Comparison of ENCODE assay signal across 7 mouse cellular contexts in genomic region chr2:136714008-136714411, GRCm38 (mm10). TPM values are rescaled to one million over a fixed set of nuclear protein-coding genes. Genes with fewer than 3 reads are reported as not detected.
DNase-seq lines count a peak whose midpoint lies in the region; ATAC-seq and TF ChIP-seq lines count a peak whose summit lies in the region.

No protein-coding gene starts in this region.

- peak overlapping the region; percentile 52 for H3K4me2 ChIP-seq in midbrain, embryonic 11.5 days

- DNase-seq in adrenal gland, postnatal 36 days, result peak; percentile 90 to 91
- DNase-seq in embryonic facial prominence, embryonic 10.5 days (ENCODE audit: low spot score), result peak; percentile 91
- peak; percentile 65 to 82 for DNase-seq in heart, adult 2 months
- peak; percentile 52 for DNase-seq in kidney, adult 11 months
- DNase-seq in left cerebral cortex, postnatal 4 days, result peak; percentile 62
- peak; percentile 98 for DNase-seq in midbrain, embryonic 11.5 days (ENCODE audit: low spot score, missing footprints)
- peak; percentile 41 to 82 for DNase-seq in spleen, postnatal 4 days (ENCODE audit: low spot score in 2 of 2)

- H3K4me1 ChIP-seq in embryonic facial prominence, embryonic 10.5 days, result peaks cover 25% of the 10 kb centered on the region
- no peaks in the 10 kb centered on the region for H3K4me1 ChIP-seq in heart, adult 2 months (ENCODE audit: control insufficient read depth, insufficient read depth, low read length)
- peaks cover 5% of the 10 kb centered on the region; the same call in 1 of the 2 replicates for H3K4me1 ChIP-seq in midbrain, embryonic 11.5 days (ENCODE audit: control insufficient read depth, insufficient read depth, low read length)

- intact Hi-C loops in heart, adult 2 months (cut with DNase I), result loop anchor here (10.0 kb wide), 2 partner anchors 109 to 569 kb away; no protein-coding TSS in a partner anchor
- intact Hi-C loops in left cerebral cortex, postnatal 4 days (cut with DNase I), result loop anchor here (5.0 to 10.0 kb wide), 2 partner anchors 37 to 171 kb away; partner anchors contain the start of gene AL731706.2

- 1% methylated on average over 22 of the region's 22 CpGs for WGBS in embryonic facial prominence, embryonic 10.5 days
- under 1% methylated on average over 22 of the region's 22 CpGs for WGBS in heart, adult 2 months
- WGBS in midbrain, embryonic 11.5 days, result under 1% methylated on average over 22 of the region's 22 CpGs

- H3K79me2 ChIP-seq in heart, adult 2 months (replicated peaks; ENCODE audit: control insufficient read depth, insufficient read depth, low read length), result no peaks in the 10 kb centered on the region

- ATAC-seq in midbrain, embryonic 11.5 days (ENCODE audit: low FRiP score), result peak; percentile 72

- TF ChIP-seq EP300 in heart, adult 2 months (IDR thresholded peaks at IDR 0.05; ENCODE audit: insufficient read depth, low read depth, low read length), result 0 out of 2 replicates have a peak, but pooled peaks have one; percentile 20

- no peaks in the 10 kb centered on the region for H3K36me3 ChIP-seq in embryonic facial prominence, embryonic 10.5 days (replicated peaks)
- H3K36me3 ChIP-seq in heart, adult 2 months (ENCODE audit: control insufficient read depth, insufficient read depth, low read length), result no peaks in the 10 kb centered on the region
- H3K36me3 ChIP-seq in midbrain, embryonic 11.5 days (ENCODE audit: control insufficient read depth, insufficient read depth, low read length), result no peaks in the 10 kb centered on the region

- no peak overlapping the region for H3K27ac ChIP-seq in embryonic facial prominence, embryonic 10.5 days (replicated peaks)
- no peak overlapping the region for H3K27ac ChIP-seq in heart, adult 2 months
- no peak overlapping the region for H3K27ac ChIP-seq in midbrain, embryonic 11.5 days (ENCODE audit: low read depth, low read length)

- H3K9me3 ChIP-seq in embryonic facial prominence, embryonic 10.5 days, result no peaks in the 10 kb centered on the region
- H3K9me3 ChIP-seq in midbrain, embryonic 11.5 days (ENCODE audit: control insufficient read depth, low read length), result no peaks in the 10 kb centered on the region

- TF ChIP-seq POLR2A in heart, adult 2 months (IDR thresholded peaks at IDR 0.05; ENCODE audit: insufficient read depth, low read depth, low read length), result no peak

- peak overlapping the region; percentile 58 for H3K4me3 ChIP-seq in embryonic facial prominence, embryonic 10.5 days
- H3K4me3 ChIP-seq in heart, adult 2 months, result no peak overlapping the region
- H3K4me3 ChIP-seq in midbrain, embryonic 11.5 days (ENCODE audit: low read depth, low read length), result peak overlapping the region; percentile 58

- no peak overlapping the region for H3K9ac ChIP-seq in heart, adult 2 months (ENCODE audit: low read depth, low read length)
- peak overlapping the region; percentile 43 for H3K9ac ChIP-seq in midbrain, embryonic 11.5 days (ENCODE audit: low read length)

- H3K27me3 ChIP-seq in embryonic facial prominence, embryonic 10.5 days (replicated peaks; ENCODE audit: low read depth, poor library complexity, severe bottlenecking), result peaks cover 14% of the 10 kb centered on the region
- peaks cover 3% of the 10 kb centered on the region; the same call in 1 of the 2 replicates for H3K27me3 ChIP-seq in heart, adult 2 months (ENCODE audit: control insufficient read depth, insufficient read depth, low read length)
- H3K27me3 ChIP-seq in midbrain, embryonic 11.5 days (ENCODE audit: control insufficient read depth, insufficient read depth, low read length), result no peaks in the 10 kb centered on the region

- TF ChIP-seq CTCF in heart, adult 2 months (IDR thresholded peaks at IDR 0.05), result no peak

RNA-seq across cellular contexts. Expression of gene Snap25, which starts 0.8 kb away (rescaled TPM):
- 10 to 100 TPM; 28.9 to 31.8 TPM for total RNA-seq in adrenal gland, postnatal 36 days (2021)
- polyA plus RNA-seq in embryonic facial prominence, embryonic 10.5 days (2016; fragmentation: Nextera tagmentation; extraction: Ambion mirVana), result 12.5 and 14.7 TPM in 2 replicates
- total RNA-seq in heart, adult 2 months (2021), result under 1 TPM in 1 of 2 experiments, not detected in 1; 0.64 TPM
- 0.98 and 3.0 TPM in 2 replicates for polyA plus RNA-seq in heart, adult 2 months (2012; rRNA removed)
- 100 to 1,000 TPM; 526 to 550 TPM for total RNA-seq in left cerebral cortex, postnatal 4 days (2021)
- 28.3 and 34.9 TPM in 2 replicates for polyA plus RNA-seq in midbrain, embryonic 11.5 days (2014; fragmentation: Nextera tagmentation; extraction: Ambion mirVana)

Comparison
In these comparisons a context has a peak if more than half of its experiments do, and no peak if none do; other contexts are left out.
1. RNA of gene Snap25, which starts 0.8 kb away (total RNA-seq): 526 to 550 TPM in left cerebral cortex, postnatal 4 days and 28.9 to 31.8 TPM in adrenal gland, postnatal 36 days; 0.64 TPM in heart, adult 2 months; every median in the first group is over 10 times any median in the second.
2. Peak in every context shown above with its lines, with median percentiles within 50 percentile points of each other: DNase-seq.